Mouse (Mus musculus): ENCODE data around the gene Ehmt2.
"Not testable (repeated sequence)": the region's sequence is repeated elsewhere in the genome, so short reads cannot be mapped to it uniquely, and the experiment has no call there.

Ehmt2 gene

GRCm38 (mm10) chr17:34924258-34924657 lies 26.0 kb downstream of the Ehmt2 start:
- DNase-seq (ENCODE audit: low read depth in 2 of 2, low spot score in 2 of 2): no peak

- no peak for DNase-seq (ENCODE audit: low read depth in 2 of 2, low spot score in 2 of 2)
Measured at GRCm38 (mm10) chr17:34927306-34928019, 29.2 kb downstream of the Ehmt2 start.

GRCm38 (mm10) chr17:34928841-34929240 lies 30.6 kb downstream of the Ehmt2 start:
- DNase-seq (ENCODE audit: low read depth in 2 of 2, low spot score in 2 of 2): no peak

- DNase-seq (ENCODE audit: low read depth in 2 of 2, low spot score in 2 of 2): peak; percentile 91 to 93
Measured at GRCm38 (mm10) chr17:34931061-34931734, 32.9 kb downstream of the Ehmt2 start, which contains the start of gene Neu1. Gene Neu1 (plus strand): TSS chr17:34931253.

- peak; percentile 28 to 49 for DNase-seq (ENCODE audit: low read depth in 2 of 2, low spot score in 2 of 2)
Measured at GRCm38 (mm10) chr17:34931735-34932098, 33.4 kb downstream of the Ehmt2 start.

GRCm38 (mm10) chr17:34932287-34932686 lies 34.0 kb downstream of the Ehmt2 start:
- DNase-seq (ENCODE audit: low read depth in 2 of 2, low spot score in 2 of 2): peak in 1 of 2 experiments; percentile 27

- DNase-seq (ENCODE audit: low read depth in 2 of 2, low spot score in 2 of 2): no peak
Measured at GRCm38 (mm10) chr17:34934031-34934430, 35.8 kb downstream of the Ehmt2 start.

GRCm38 (mm10) chr17:34934830-34935229 lies 36.6 kb downstream of the Ehmt2 start:
- DNase-seq (ENCODE audit: low read depth in 2 of 2, low spot score in 2 of 2): no peak

- DNase-seq (ENCODE audit: low read depth in 2 of 2, low spot score in 2 of 2): no peak
Measured at GRCm38 (mm10) chr17:34937960-34938505, 39.8 kb downstream of the Ehmt2 start.

GRCm38 (mm10) chr17:34941344-34942041 lies 43.2 kb downstream of the Ehmt2 start:
- no peak for DNase-seq (ENCODE audit: low read depth in 2 of 2, low spot score in 2 of 2)

- DNase-seq (ENCODE audit: low read depth in 2 of 2, low spot score in 2 of 2): no peak
Measured at GRCm38 (mm10) chr17:34943128-34943815, 45.0 kb downstream of the Ehmt2 start.

GRCm38 (mm10) chr17:34944362-34944761 lies 46.1 kb downstream of the Ehmt2 start:
- no peak for DNase-seq (ENCODE audit: low read depth in 2 of 2, low spot score in 2 of 2)

- no peak for DNase-seq (ENCODE audit: low read depth in 2 of 2, low spot score in 2 of 2)
Measured at GRCm38 (mm10) chr17:34946486-34947140, 48.3 kb downstream of the Ehmt2 start.

GRCm38 (mm10) chr17:34947606-34948005 lies 49.3 kb downstream of the Ehmt2 start:
- peak in 1 of 2 experiments; percentile 19 for DNase-seq (ENCODE audit: low read depth in 2 of 2, low spot score in 2 of 2)

GRCm38 (mm10) chr17:34948721-34949552 lies 50.7 kb downstream of the Ehmt2 start:
- DNase-seq (ENCODE audit: low read depth in 2 of 2, low spot score in 2 of 2): not testable (repeated sequence)

GRCm38 (mm10) chr17:34949553-34949969 lies 51.3 kb downstream of the Ehmt2 start:
- DNase-seq (ENCODE audit: low read depth in 2 of 2, low spot score in 2 of 2): no peak

GRCm38 (mm10) chr17:34950514-34951455 lies 52.5 kb downstream of the Ehmt2 start:
- DNase-seq (ENCODE audit: low read depth in 2 of 2, low spot score in 2 of 2): no peak

- DNase-seq (ENCODE audit: low read depth in 2 of 2, low spot score in 2 of 2): peak in 1 of 2 experiments; percentile 11
Measured at GRCm38 (mm10) chr17:34951636-34952377, 53.5 kb downstream of the Ehmt2 start.
